Mouse (Mus musculus): Measurements from ENCODE around the gene Smyd4. TPM values are rescaled to one million over a fixed set of nuclear protein-coding genes. Genes with fewer than 3 reads are reported as not detected.

The Smyd4 gene
- polyA plus RNA-seq, 1 experiment from 2014 or later = 3.1 TPM

- no peak for TF ChIP-seq CTCF (IDR thresholded peaks at IDR 0.05; ENCODE audit: low read depth)
- no peak for TF ChIP-seq EP300 (IDR thresholded peaks at IDR 0.05; ENCODE audit: low read depth)
- DNase-seq = no peak
- H3K9ac ChIP-seq (replicated peaks) = no peak overlapping the region
- H3K4me1 ChIP-seq (ENCODE audit: insufficient read depth) = peaks cover 14% of the 10 kb centered on the region
- H3K27me3 ChIP-seq (ENCODE audit: insufficient read depth, low read length) = no peaks in the 10 kb centered on the region
- H3K4me3 ChIP-seq (ENCODE audit: low read depth, low read length) = no peak overlapping the region
- H3K4me2 ChIP-seq (ENCODE audit: low read depth, low read length) = no peak overlapping the region
- peaks cover 3% of the 10 kb centered on the region for H3K36me3 ChIP-seq (replicated peaks; ENCODE audit: insufficient read depth, low read length)
- no peak overlapping the region for H3K27ac ChIP-seq (ENCODE audit: low read depth)
- H3K9me3 ChIP-seq (ENCODE audit: low read length) = no peaks in the 10 kb centered on the region
- 81% methylated on average over 6 of the region's 6 CpGs for WGBS (ENCODE audit: insufficient replicate concordance)
- no peak for ATAC-seq
Measured at GRCm38 (mm10) chr11:75404801-75405200, 56.6 kb downstream of the Smyd4 start.

GRCm38 (mm10) chr11:75406104-75406503, 57.9 kb downstream of the Smyd4 start:
- H3K4me3 ChIP-seq (ENCODE audit: low read depth, low read length) = no peak overlapping the region
- 65% methylated on average over 4 of the region's 4 CpGs for WGBS (ENCODE audit: insufficient replicate concordance)
- no peaks in the 10 kb centered on the region for H3K9me3 ChIP-seq (ENCODE audit: low read length)
- no peak overlapping the region for H3K9ac ChIP-seq (replicated peaks)
- TF ChIP-seq EP300 (IDR thresholded peaks at IDR 0.05; ENCODE audit: low read depth) (no peak), CTCF (IDR thresholded peaks at IDR 0.05; ENCODE audit: low read depth) (peak; percentile 28)
- H3K36me3 ChIP-seq (replicated peaks; ENCODE audit: insufficient read depth, low read length) = peaks cover 10% of the 10 kb centered on the region; the same call in 1 of the 2 replicates
- no peak overlapping the region for H3K27ac ChIP-seq (ENCODE audit: low read depth)
- DNase-seq = no peak
- H3K27me3 ChIP-seq (ENCODE audit: insufficient read depth, low read length) = no peaks in the 10 kb centered on the region
- no peak for ATAC-seq
- H3K4me2 ChIP-seq (ENCODE audit: low read depth, low read length) = no peak overlapping the region
- peaks cover 14% of the 10 kb centered on the region for H3K4me1 ChIP-seq (ENCODE audit: insufficient read depth)

GRCm38 (mm10) chr11:75406865-75407264, 58.6 kb downstream of the Smyd4 start:
- ATAC-seq (no peak), DNase-seq (peak; percentile 71)
- Histone ChIP-seq H3K27ac (ENCODE audit: low read depth) (no peak overlapping the region), H3K4me3 (ENCODE audit: low read depth, low read length) (no peak overlapping the region), H3K27me3 (ENCODE audit: insufficient read depth, low read length) (no peaks in the 10 kb centered on the region), H3K9me3 (ENCODE audit: low read length) (no peaks in the 10 kb centered on the region), H3K4me1 (ENCODE audit: insufficient read depth) (peaks cover 14% of the 10 kb centered on the region), H3K36me3 (replicated peaks; ENCODE audit: insufficient read depth, low read length) (peaks cover 13% of the 10 kb centered on the region; the same call in 1 of the 2 replicates), H3K4me2 (ENCODE audit: low read depth, low read length) (no peak overlapping the region), H3K9ac (replicated peaks) (no peak overlapping the region)
- WGBS (ENCODE audit: insufficient replicate concordance) = 44% methylated on average over 3 of the region's 3 CpGs
- TF ChIP-seq CTCF (IDR thresholded peaks at IDR 0.05; ENCODE audit: low read depth) (peak; percentile 81), EP300 (IDR thresholded peaks at IDR 0.05; ENCODE audit: low read depth) (no peak)

GRCm38 (mm10) chr11:75409679-75410575, 61.7 kb downstream of the Smyd4 start:
- TF ChIP-seq EP300 (IDR thresholded peaks at IDR 0.05; ENCODE audit: low read depth) (no peak), CTCF (IDR thresholded peaks at IDR 0.05; ENCODE audit: low read depth) (no peak)
- no peak for ATAC-seq

GRCm38 (mm10) chr11:75410591-75410990, 62.4 kb downstream of the Smyd4 start:
- Histone ChIP-seq H3K27me3 (ENCODE audit: insufficient read depth, low read length) (no peaks in the 10 kb centered on the region), H3K27ac (ENCODE audit: low read depth) (peak overlapping the region; percentile 34; the same call in 1 of the 2 replicates), H3K4me1 (ENCODE audit: insufficient read depth) (peaks cover 13% of the 10 kb centered on the region), H3K9me3 (ENCODE audit: low read length) (no peaks in the 10 kb centered on the region), H3K4me3 (ENCODE audit: low read depth, low read length) (no peak overlapping the region), H3K36me3 (replicated peaks; ENCODE audit: insufficient read depth, low read length) (peaks cover 18% of the 10 kb centered on the region), H3K4me2 (ENCODE audit: low read depth, low read length) (no peak overlapping the region), H3K9ac (replicated peaks) (no peak overlapping the region)
- DNase-seq (no peak), ATAC-seq (no peak)
- TF ChIP-seq CTCF (IDR thresholded peaks at IDR 0.05; ENCODE audit: low read depth) = no peak
- no peak for TF ChIP-seq EP300 (IDR thresholded peaks at IDR 0.05; ENCODE audit: low read depth)
- WGBS (ENCODE audit: insufficient replicate concordance) = 80% methylated on average over 7 of the region's 7 CpGs

More at GRCm38 (mm10) chr11:75409679-75410575, 61.7 kb downstream of the Smyd4 start:
- peak overlapping the region; percentile 34; the same call in 1 of the 2 replicates for H3K27ac ChIP-seq (ENCODE audit: low read depth)
- H3K9me3 ChIP-seq (ENCODE audit: low read length) = no peaks in the 10 kb centered on the region
- peaks cover 17% of the 10 kb centered on the region for H3K36me3 ChIP-seq (replicated peaks; ENCODE audit: insufficient read depth, low read length)
- DNase-seq = no peak
- H3K4me2 ChIP-seq (ENCODE audit: low read depth, low read length) = peak overlapping the region; percentile 26; the same call in 1 of the 2 replicates
- H3K4me3 ChIP-seq (ENCODE audit: low read depth, low read length) = no peak overlapping the region
- no peaks in the 10 kb centered on the region for H3K27me3 ChIP-seq (ENCODE audit: insufficient read depth, low read length)
- 50% methylated on average over 17 of the region's 17 CpGs for WGBS (ENCODE audit: insufficient replicate concordance)
- H3K9ac ChIP-seq (replicated peaks) = no peak overlapping the region
- peaks cover 6% of the 10 kb centered on the region for H3K4me1 ChIP-seq (ENCODE audit: insufficient read depth)

GRCm38 (mm10) chr11:75415096-75415495, 66.9 kb downstream of the Smyd4 start:
- Histone ChIP-seq H3K9ac (replicated peaks) (no peak overlapping the region), H3K36me3 (replicated peaks; ENCODE audit: insufficient read depth, low read length) (peaks cover 12% of the 10 kb centered on the region; the same call in 1 of the 2 replicates), H3K4me2 (ENCODE audit: low read depth, low read length) (no peak overlapping the region), H3K27ac (ENCODE audit: low read depth) (peak overlapping the region; percentile 44; the same call in 1 of the 2 replicates), H3K9me3 (ENCODE audit: low read length) (no peaks in the 10 kb centered on the region), H3K4me3 (ENCODE audit: low read depth, low read length) (no peak overlapping the region), H3K4me1 (ENCODE audit: insufficient read depth) (peaks cover 10% of the 10 kb centered on the region), H3K27me3 (ENCODE audit: insufficient read depth, low read length) (no peaks in the 10 kb centered on the region)
- peak; percentile 48; the same call in 1 of the 2 replicates for ATAC-seq
- TF ChIP-seq CTCF (IDR thresholded peaks at IDR 0.05; ENCODE audit: low read depth) (no peak), EP300 (IDR thresholded peaks at IDR 0.05; ENCODE audit: low read depth) (no peak)
- no peak for DNase-seq
- WGBS (ENCODE audit: insufficient replicate concordance) = 31% methylated on average over 7 of the region's 7 CpGs
